Mouse (Mus musculus) testis, adult 2 months (tissue): Measurements from ENCODE around the gene Tmem98. TPM values are rescaled to one million over a fixed set of nuclear protein-coding genes. Genes with fewer than 3 reads are reported as not detected.

Source experiments
- H3K27ac ChIP-seq: fragments of 200-500 bp; 2 replicates; pipeline ENCODE4 v1.5.1; 2012; ENCODE audit warnings: low read depth, low read length; ENCODE audit not compliant: control insufficient read depth, insufficient read depth
- H3K27me3 ChIP-seq: fragments of 200-500 bp; 2 replicates; pipeline ENCODE4 v1.6.1; 2012; ENCODE audit warnings: mild to moderate bottlenecking, low read length, moderate library complexity; ENCODE audit not compliant: control insufficient read depth, insufficient read depth
- H3K36me3 ChIP-seq: fragments of 200-500 bp; 2 replicates; pipeline ENCODE4 v1.6.1; 2012; ENCODE audit warnings: mild to moderate bottlenecking, low read length; ENCODE audit not compliant: control insufficient read depth, insufficient read depth
- H3K4me1 ChIP-seq: fragments of 200-500 bp; 2 replicates; pipeline ENCODE4 v1.6.1; 2012; ENCODE audit warnings: low read length; ENCODE audit not compliant: control insufficient read depth, insufficient read depth
- H3K4me3 ChIP-seq: fragments of 200-500 bp; 2 replicates; pipeline ENCODE4 v1.5.1; 2012; ENCODE audit warnings: low read depth, mild to moderate bottlenecking, low read length, moderate library complexity, mixed read lengths; ENCODE audit not compliant: control insufficient read depth
- CTCF ChIP-seq: fragments of 200-500 bp; IDR thresholded peaks from 2 replicates; pipeline ENCODE4 v1.5.1; 2012; ENCODE audit warnings: low read depth, mild to moderate bottlenecking, inconsistent platforms, low read length, moderate library complexity; ENCODE audit not compliant: control insufficient read depth, insufficient read depth, insufficient replicate concordance
- POLR2A ChIP-seq: fragments of 200-500 bp; IDR thresholded peaks from 2 replicates; pipeline ENCODE4 v1.6.1; 2012; ENCODE audit warnings: low read depth, mild to moderate bottlenecking, inconsistent platforms, low read length, moderate library complexity; ENCODE audit not compliant: control insufficient read depth
- polyA plus RNA-seq: library from polyadenylated mRNA; depleted of rRNA; stranded (reverse); fragments of >200 nt; gene quantifications from 2 replicates; pipeline ENCODE4 v1.2.3, GENCODE M21; 2012

Gene Tmem98
- polyA plus RNA-seq, 1 experiment, result 4.5 TPM

DNA sequence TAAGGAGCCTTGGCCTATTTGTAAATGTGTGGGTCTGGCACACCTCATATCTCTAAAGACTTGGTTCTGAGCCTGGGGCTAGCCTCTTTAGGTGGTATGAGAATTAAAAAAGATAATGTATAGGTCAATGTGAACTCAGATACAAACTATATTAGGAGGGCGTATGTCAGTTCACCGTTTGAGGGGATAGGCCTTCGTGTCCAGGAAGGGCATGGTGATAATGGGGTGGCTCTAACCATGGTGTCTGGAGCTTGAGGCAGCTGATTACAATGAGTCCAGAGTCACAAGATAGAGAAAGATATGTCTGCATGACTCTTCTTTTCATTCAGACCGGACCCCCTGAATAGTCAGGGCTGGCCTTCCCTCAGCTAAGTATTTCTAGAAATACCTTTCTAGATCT is 15.7 kb upstream of the Tmem98 start:
- Histone ChIP-seq H3K4me1 (no peaks in the 10 kb centered on the region), H3K36me3 (no peaks in the 10 kb centered on the region), H3K4me3 (no peak overlapping the region), H3K27me3 (no peaks in the 10 kb centered on the region), H3K27ac (no peak overlapping the region)
- TF ChIP-seq POLR2A (no peak), CTCF (no peak)

DNA sequence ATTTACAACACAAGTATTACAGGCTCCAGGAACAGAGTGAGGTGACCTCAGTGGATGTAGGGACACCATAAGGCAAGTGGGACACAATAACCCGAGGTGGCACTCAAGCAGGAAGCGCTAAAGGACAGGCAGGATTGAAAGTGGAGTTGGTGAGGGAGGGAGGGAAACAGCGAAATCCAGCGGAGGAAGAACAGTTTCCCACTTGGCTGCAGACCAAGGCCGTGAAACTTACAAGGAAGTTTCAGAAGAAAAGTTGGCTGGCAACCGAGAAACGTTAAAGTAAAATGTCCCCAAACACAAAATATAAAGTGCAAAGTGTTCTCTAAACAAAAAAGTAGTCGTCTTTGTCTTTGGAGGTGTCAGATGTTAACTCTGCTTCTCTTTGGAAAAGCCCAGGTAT is 14.5 kb upstream of the Tmem98 start:
- no peaks in the 10 kb centered on the region for H3K36me3 ChIP-seq
- H3K27ac ChIP-seq, result no peak overlapping the region
- no peaks in the 10 kb centered on the region for H3K4me1 ChIP-seq
- TF ChIP-seq CTCF, result no peak
- no peak for TF ChIP-seq POLR2A
- H3K27me3 ChIP-seq, result no peaks in the 10 kb centered on the region
- H3K4me3 ChIP-seq, result no peak overlapping the region

DNA sequence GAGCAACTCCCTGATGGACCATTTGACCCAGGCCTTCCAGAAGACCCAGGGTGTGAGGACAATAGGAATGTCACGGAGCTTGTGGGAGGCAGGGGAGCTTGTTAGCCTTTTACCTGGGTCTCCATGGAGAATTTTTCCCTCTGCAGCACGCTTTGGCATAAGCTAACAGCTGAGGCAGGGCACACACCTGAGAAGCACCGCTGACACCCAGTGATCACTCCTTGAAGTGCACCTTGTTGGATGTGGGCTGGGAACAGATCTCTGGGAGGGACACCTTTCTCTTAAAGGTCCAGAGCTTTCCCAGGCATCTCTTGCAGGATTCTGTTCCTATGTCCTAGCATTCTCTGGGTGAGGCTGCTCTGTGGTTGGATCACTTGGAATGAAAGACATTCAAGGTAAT is 10.0 kb upstream of the Tmem98 start:
- Histone ChIP-seq H3K4me3 (no peak overlapping the region), H3K36me3 (no peaks in the 10 kb centered on the region), H3K27me3 (no peaks in the 10 kb centered on the region), H3K4me1 (no peaks in the 10 kb centered on the region), H3K27ac (no peak overlapping the region)
- TF ChIP-seq CTCF (peak; percentile 21; the same call in 1 of the 2 replicates), POLR2A (no peak)

DNA sequence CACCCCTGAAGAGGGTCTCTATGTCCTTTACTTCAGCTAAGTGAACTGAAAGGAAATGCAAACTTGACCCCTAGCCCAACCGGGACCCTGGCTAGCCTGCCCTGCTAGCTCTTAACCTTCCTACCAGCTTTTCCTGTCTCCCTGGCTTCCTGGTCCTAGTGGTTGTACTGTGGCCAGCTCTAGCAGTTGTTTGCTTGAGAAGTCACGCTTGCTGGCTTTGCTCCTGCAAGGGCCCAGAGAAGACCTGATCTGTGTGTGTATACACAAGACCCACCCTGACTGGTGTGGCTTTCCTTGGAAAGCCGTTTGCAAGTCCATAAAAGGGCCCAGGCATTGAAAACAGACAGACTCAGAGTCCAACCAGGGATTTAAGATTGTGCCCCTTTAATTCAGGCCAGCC is 7.3 kb upstream of the Tmem98 start:
- Histone ChIP-seq H3K27me3 (no peaks in the 10 kb centered on the region), H3K27ac (no peak overlapping the region), H3K36me3 (no peaks in the 10 kb centered on the region), H3K4me1 (no peaks in the 10 kb centered on the region), H3K4me3 (no peak overlapping the region)
- TF ChIP-seq POLR2A, result no peak
- no peak for TF ChIP-seq CTCF

DNA sequence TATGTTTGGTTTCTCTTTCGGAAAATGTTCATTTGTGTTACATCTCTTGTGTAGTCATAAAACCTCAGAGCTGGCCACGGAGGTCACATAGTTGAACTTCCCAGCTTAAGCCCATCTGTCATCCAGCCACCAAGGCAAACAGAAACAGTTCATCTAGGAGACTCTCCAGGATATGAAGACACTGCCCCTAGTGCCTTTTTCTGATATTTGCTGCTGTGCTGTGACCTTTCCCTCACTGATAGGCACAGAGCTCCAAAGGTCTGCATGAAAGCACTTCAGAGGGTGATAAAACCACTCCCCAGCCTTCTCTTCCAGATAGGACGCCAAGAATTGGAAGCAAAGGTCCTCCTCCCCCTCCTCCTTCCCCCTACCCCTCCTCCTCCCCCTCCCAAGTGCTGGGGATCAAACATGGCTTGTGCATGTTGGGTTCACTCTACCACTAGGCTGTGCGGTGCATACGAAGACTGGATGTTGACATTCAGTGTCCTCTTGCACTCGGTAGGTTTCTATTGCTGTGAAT is 1.4 kb upstream of the Tmem98 start:
- Histone ChIP-seq H3K4me1 (peaks cover 9% of the 10 kb centered on the region), H3K27ac (no peak overlapping the region), H3K36me3 (no peaks in the 10 kb centered on the region), H3K27me3 (no peaks in the 10 kb centered on the region), H3K4me3 (no peak overlapping the region)
- TF ChIP-seq CTCF (no peak), POLR2A (no peak)

DNA sequence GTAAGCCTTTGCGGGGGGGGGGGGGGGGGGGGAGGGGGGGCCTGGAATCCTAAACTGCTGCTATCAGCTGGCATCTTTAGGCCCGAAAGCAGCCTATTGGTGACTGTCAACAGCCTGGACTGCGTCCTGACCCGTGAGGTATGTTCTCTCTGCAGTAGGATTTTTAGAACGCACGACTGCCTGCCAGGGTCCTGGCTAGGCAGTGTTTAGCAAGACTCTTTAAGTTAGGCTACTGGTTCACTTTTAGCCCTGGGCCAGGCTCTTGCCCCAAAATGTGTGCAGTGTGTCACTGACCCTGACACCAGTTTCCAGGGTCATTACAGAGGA is 346 bp upstream of the Tmem98 start:
- no peak overlapping the region for H3K27ac ChIP-seq
- no peaks in the 10 kb centered on the region for H3K36me3 ChIP-seq
- no peak overlapping the region for H3K4me3 ChIP-seq
- H3K27me3 ChIP-seq, result no peaks in the 10 kb centered on the region
- TF ChIP-seq CTCF (no peak), POLR2A (no peak)
- peaks cover 9% of the 10 kb centered on the region for H3K4me1 ChIP-seq

DNA sequence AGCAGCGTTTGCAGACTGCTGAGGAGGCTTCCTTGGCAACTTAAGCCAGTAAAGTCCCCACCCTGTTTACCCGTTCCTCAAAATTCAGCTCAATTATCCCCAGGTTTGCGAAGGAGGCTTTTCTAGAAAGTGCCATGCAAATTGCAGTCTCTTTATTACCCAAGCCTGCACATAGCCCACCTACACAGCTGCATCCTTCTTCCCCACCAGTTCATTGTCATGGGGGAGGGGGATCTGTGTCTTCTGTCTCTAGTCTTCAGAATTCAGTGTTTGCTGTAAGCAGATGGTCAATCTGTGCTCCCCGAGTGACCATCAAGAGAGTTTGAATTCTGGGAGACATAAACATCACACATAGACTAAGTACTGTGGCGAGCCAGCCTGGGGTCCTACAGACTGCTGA is 1.2 kb downstream of the Tmem98 start:
- TF ChIP-seq POLR2A (no peak), CTCF (no peak)
- H3K4me1 ChIP-seq, result peaks cover 9% of the 10 kb centered on the region
- H3K27ac ChIP-seq, result no peak overlapping the region
- no peak overlapping the region for H3K4me3 ChIP-seq
- H3K36me3 ChIP-seq, result no peaks in the 10 kb centered on the region
- H3K27me3 ChIP-seq, result no peaks in the 10 kb centered on the region

DNA sequence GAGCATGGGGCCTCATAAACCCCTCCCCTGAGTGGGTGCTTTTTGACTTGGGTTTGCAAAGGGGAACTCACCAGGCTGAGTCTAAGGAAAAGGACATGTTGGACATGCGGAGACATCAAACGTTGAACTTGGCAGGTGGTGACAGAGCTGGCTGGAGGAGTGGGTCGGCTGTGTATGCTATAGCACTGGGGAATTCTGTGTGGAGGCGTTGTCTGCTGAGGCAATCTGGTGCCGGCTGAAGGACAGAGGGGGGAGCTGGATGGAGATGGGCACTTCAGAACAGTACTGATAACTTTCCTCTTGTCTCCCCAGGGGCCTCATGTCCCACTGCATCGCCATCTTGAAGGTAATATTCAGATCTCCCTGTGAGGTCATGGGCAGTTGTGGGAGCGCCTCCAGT is 5.4 kb downstream of the Tmem98 start:
- no peak overlapping the region for H3K4me3 ChIP-seq
- TF ChIP-seq POLR2A (no peak), CTCF (no peak)
- H3K27me3 ChIP-seq, result no peaks in the 10 kb centered on the region
- no peaks in the 10 kb centered on the region for H3K36me3 ChIP-seq
- no peak overlapping the region for H3K27ac ChIP-seq
- H3K4me1 ChIP-seq, result peaks cover 6% of the 10 kb centered on the region
